ENCODE assay signal across 9 mouse cellular contexts in the genomic region with DNA sequence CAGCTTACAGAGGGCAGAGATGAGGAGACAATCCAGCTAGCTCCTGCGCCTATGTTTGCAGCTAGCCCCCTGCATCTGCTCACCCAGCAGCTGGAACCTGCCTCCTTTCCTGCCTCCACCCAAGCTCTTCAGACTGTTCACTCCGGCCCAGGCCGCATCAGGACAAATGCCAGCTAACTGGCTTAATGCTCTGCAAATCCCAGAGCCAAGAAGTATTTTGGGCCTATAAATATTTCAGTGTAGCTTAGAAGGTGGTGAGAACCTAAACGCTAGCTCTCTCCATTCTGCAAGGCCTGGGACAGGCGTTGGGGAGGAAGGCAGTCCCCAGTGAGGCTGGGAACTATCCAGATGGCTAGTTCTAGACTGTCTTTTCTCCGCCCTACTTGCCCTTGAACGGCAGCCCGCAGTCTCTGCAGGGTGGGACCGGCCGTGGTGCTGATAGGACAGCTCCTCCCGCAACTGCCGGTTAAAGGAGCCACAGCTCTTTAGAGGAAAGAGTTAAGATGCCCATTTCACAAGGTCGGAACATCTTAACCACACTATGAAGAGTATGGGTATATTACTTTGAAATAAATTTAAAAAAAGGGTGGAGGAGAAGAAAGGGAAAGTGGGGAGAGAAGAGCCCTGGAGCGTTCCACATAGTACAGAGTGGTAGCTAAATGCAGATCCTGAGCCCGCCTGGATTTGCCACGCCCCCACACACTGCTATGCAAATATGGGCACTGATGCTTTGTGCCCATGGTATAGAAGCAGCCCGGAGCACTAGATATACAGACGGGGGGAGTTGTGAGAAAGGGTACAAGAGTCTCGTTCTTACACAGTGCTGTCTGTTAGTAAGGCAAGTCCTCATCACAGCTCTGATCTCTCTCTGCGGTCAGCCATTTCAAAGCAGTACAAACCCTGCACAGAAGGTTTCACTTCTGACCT. TPM values are rescaled to one million over a fixed set of nuclear protein-coding genes. Genes with fewer than 3 reads are reported as not detected.
A peak's percentile ranks its signal among the peaks of the same experiment; 100 is the strongest.
DNase-seq lines count a peak whose midpoint lies in the region; ATAC-seq lines count a peak whose summit lies in the region.
"Had no signal": no experiment of that assay in that cellular context is flagged by ENCODE, and none has a peak within 500 bp of the region (broad histone marks: within the 10 kb centered on the region; RNA-seq: fewer than 3 reads in every experiment).

No protein-coding gene starts in this region.

- H3K36me3 ChIP-seq in intestine, embryonic 16.5 days (ENCODE audit: control insufficient read depth, insufficient read depth, low read length): no peaks in the 10 kb centered on the region
- no peaks in the 10 kb centered on the region for H3K36me3 ChIP-seq in liver, embryonic 11.5 days (ENCODE audit: control insufficient read depth, insufficient read depth, low read length)

- no peak overlapping the region for H3K4me3 ChIP-seq in intestine, embryonic 16.5 days (ENCODE audit: low read length)
- H3K4me3 ChIP-seq in liver, embryonic 11.5 days (ENCODE audit: low read depth, low read length): no peak overlapping the region

- no peak overlapping the region for H3K4me2 ChIP-seq in intestine, embryonic 16.5 days (ENCODE audit: low read depth, low read length)
- no peak overlapping the region for H3K4me2 ChIP-seq in liver, embryonic 11.5 days

- no peak overlapping the region for H3K27ac ChIP-seq in intestine, embryonic 16.5 days (ENCODE audit: low read length)
- no peak overlapping the region for H3K27ac ChIP-seq in liver, embryonic 11.5 days (ENCODE audit: low read depth, low read length)

- WGBS in intestine, embryonic 16.5 days: 19% methylated on average over 20 of the region's 20 CpGs
- WGBS in liver, embryonic 11.5 days: 24% methylated on average over 20 of the region's 20 CpGs

- no peaks in the 10 kb centered on the region for H3K9me3 ChIP-seq in intestine, embryonic 16.5 days (ENCODE audit: control insufficient read depth, low read length)
- no peaks in the 10 kb centered on the region for H3K9me3 ChIP-seq in liver, embryonic 11.5 days (ENCODE audit: control insufficient read depth, low read length)

- H3K4me1 ChIP-seq in intestine, embryonic 16.5 days (ENCODE audit: control insufficient read depth, insufficient read depth, low read length): 0 out of 2 replicates have a peak, but pooled peaks cover 3% of the 10 kb centered on the region
- H3K4me1 ChIP-seq in liver, embryonic 11.5 days (replicated peaks; ENCODE audit: control insufficient read depth, insufficient read depth, low read length): peaks cover 10% of the 10 kb centered on the region

- DNase-seq in spleen, postnatal 10 days (ENCODE audit: low spot score in 2 of 2): peak; percentile 12 to 68
- no peak for DNase-seq in spleen, adult 12 weeks (ENCODE audit: low spot score)
- peak; percentile 87 for DNase-seq in embryo, embryonic 11 days
- peak; percentile 71 for DNase-seq in liver, embryonic 11.5 days (ENCODE audit: low spot score)
- DNase-seq in natural killer cell, adult 2 months (ENCODE audit: low spot score in 2 of 2): peak; percentile 14 to 27
- DNase-seq in telencephalon, adult 2 months (ENCODE audit: low read depth, low spot score): peak; percentile 39

- no peak overlapping the region for H3K9ac ChIP-seq in intestine, embryonic 16.5 days (ENCODE audit: low read depth, low read length)
- no peak overlapping the region for H3K9ac ChIP-seq in liver, embryonic 11.5 days (ENCODE audit: low read depth, low read length)

- H3K27me3 ChIP-seq in intestine, embryonic 16.5 days (replicated peaks; ENCODE audit: control insufficient read depth, insufficient read depth, low read length): no peaks in the 10 kb centered on the region
- H3K27me3 ChIP-seq in liver, embryonic 11.5 days (replicated peaks; ENCODE audit: control insufficient read depth, insufficient read depth, low read length): no peaks in the 10 kb centered on the region
- H3K27me3 ChIP-seq: Patski had no signal

- ATAC-seq in granulocyte monocyte progenitor cell, adult 5-6 weeks (replicated peaks; ENCODE audit: poor library complexity, severe bottlenecking): peak; percentile 64
- peak; percentile 65 for ATAC-seq in intestine, embryonic 16.5 days
- ATAC-seq in liver, embryonic 11.5 days (replicated peaks; ENCODE audit: low FRiP score): no peak
- ATAC-seq: Patski had no signal

RNA-seq across cellular contexts. Expression of a gene that starts 8.9 kb away (rescaled TPM):
- total RNA-seq in granulocyte monocyte progenitor cell, adult 5-6 weeks (2014; fragmentation: Nextera tagmentation): 16.3 and 19.8 TPM in 2 replicates
- total RNA-seq in granulocyte monocyte progenitor cell, adult 5-6 weeks (2017): 2.9 and 3.6 TPM in 2 replicates
- 8.8 and 9.0 TPM in 2 replicates for polyA plus RNA-seq in intestine, embryonic 16.5 days (2015; fragmentation: Nextera tagmentation; extraction: Ambion mirVana)
- polyA plus RNA-seq in liver, embryonic 11.5 days (2014; fragmentation: Nextera tagmentation; extraction: Ambion mirVana): 8.8 and 8.9 TPM in 2 replicates
